Mouse (Mus musculus): ENCODE results near the gene Trappc3. TPM values are rescaled to one million over a fixed set of nuclear protein-coding genes. Genes with fewer than 3 reads are reported as not detected.

The Trappc3 gene
- 10 to 100 TPM; 40.8 to 44.2 TPM for total RNA-seq (2023)

GRCm38 (mm10) chr4:126262119-126262807 is at the start of gene Trappc3:
Gene Trappc3, plus strand, starts transcription at chr4:126262325.

GRCm38 (mm10) chr4:126256131-126256791 is 5.9 kb upstream of the Trappc3 start, which contains the start of gene Map7d1:
Gene Map7d1, minus strand, starts transcription at chr4:126256343.

GRCm38 (mm10) chr4:126286492-126286891 is 24.4 kb downstream of the Trappc3 start, which contains the start of gene Col8a2:
Gene Col8a2, plus strand, starts transcription at chr4:126286793.

GRCm38 (mm10) chr4:126321111-126321853 is 59.2 kb downstream of the Trappc3 start, which contains the start of gene Adprhl2:
Gene Adprhl2, minus strand, starts transcription at chr4:126321703.

GRCm38 (mm10) chr4:126325281-126325861 is 63.2 kb downstream of the Trappc3 start, which contains the start of gene Tekt2:
Gene Tekt2, minus strand, starts transcription at chr4:126325688.

Other genes starting within 250 kb of the Trappc3 start
- gene Csf3r, start 237.8 kb upstream of the Trappc3 start, total RNA-seq (2023) = 100 to 1,000 TPM; 278 to 339 TPM
- 10 to 100 TPM; 34.5 to 36.3 TPM for gene Mrps15, start 215.4 kb upstream of the Trappc3 start, total RNA-seq (2023)
- gene Oscp1, start 203.8 kb upstream of the Trappc3 start, total RNA-seq (2023) = 1 to 10 TPM in 1 of 2 experiments, under 1 TPM in 1; 0.66 to 1.9 TPM
- gene Lsm10, start 165.7 kb upstream of the Trappc3 start, total RNA-seq (2023) = 10 to 100 TPM; 37.7 to 39.2 TPM
- 10 to 100 TPM; 80.8 to 97.1 TPM for gene Stk40, start 158.4 kb upstream of the Trappc3 start, total RNA-seq (2023)
- 1 to 10 TPM; 9.4 to 9.9 TPM for gene Eva1b, start 114.6 kb upstream of the Trappc3 start, total RNA-seq (2023)
- 1 to 10 TPM; 1.2 to 1.4 TPM for gene Sh3d21, start 98.8 kb upstream of the Trappc3 start, total RNA-seq (2023)
- 100 to 1,000 TPM; 385 to 395 TPM for gene Thrap3, start 59.6 kb upstream of the Trappc3 start, total RNA-seq (2023)
- gene Map7d1, start 6.0 kb upstream of the Trappc3 start, total RNA-seq (2023) = 100 to 1,000 TPM; 219 to 279 TPM
- not detected for gene Col8a2, start 24.5 kb downstream of the Trappc3 start, total RNA-seq (2023)
- gene Adprhl2, start 59.4 kb downstream of the Trappc3 start, total RNA-seq (2023) = 10 to 100 TPM; 17.9 to 23.4 TPM
- gene Tekt2, start 63.4 kb downstream of the Trappc3 start, total RNA-seq (2023) = not detected
- gene Ago3, start 167.2 kb downstream of the Trappc3 start, total RNA-seq (2023) = 10 to 100 TPM; 20.6 to 24.5 TPM
- gene Ago1, start 206.3 kb downstream of the Trappc3 start, total RNA-seq (2023) = 10 to 100 TPM; 24.4 to 27.8 TPM